Mouse (Mus musculus): ENCODE results near the gene Vmn1r235. TPM values are rescaled to one million over a fixed set of nuclear protein-coding genes. Genes with fewer than 3 reads are reported as not detected.
"Not testable (repeated sequence)": the region's sequence is repeated elsewhere in the genome, so short reads cannot be mapped to it uniquely, and the experiment has no call there.

Gene Vmn1r235
- not detected for polyA plus RNA-seq (2012; fragmentation: generic; extraction: Trizol)

GRCm38 (mm10) chr17:21256111-21256510 is at the start of gene Vmn1r235:
Gene Vmn1r235 (plus strand): TSS chr17:21256411.
- no peaks in the 10 kb centered on the region for H3K27me3 ChIP-seq (ENCODE audit: control insufficient read depth, insufficient read depth, insufficient read length)
- no peak within 1 kb of the TSS for H3K4me2 ChIP-seq (ENCODE audit: low read depth)
- no peaks in the 10 kb centered on the region for H3K36me3 ChIP-seq (ENCODE audit: control insufficient read depth, insufficient read depth)
- H3K79me2 ChIP-seq (ENCODE audit: control insufficient read depth, insufficient read depth), result no peaks in the 10 kb centered on the region
- no peak within 1 kb of the TSS for H3K4me3 ChIP-seq
- no peak for TF ChIP-seq MAX (IDR thresholded peaks at IDR 0.05; ENCODE audit: low read depth)
- no peak for TF ChIP-seq TCF12 (IDR thresholded peaks at IDR 0.05; ENCODE audit: insufficient read depth, poor library complexity, severe bottlenecking)
- TF ChIP-seq USF1 (IDR thresholded peaks at IDR 0.05; ENCODE audit: low read depth), result no peak
- no peak for TF ChIP-seq REST (IDR thresholded peaks at IDR 0.05; ENCODE audit: insufficient read depth, insufficient read length)
- no peak for TF ChIP-seq MYOD1 (IDR thresholded peaks at IDR 0.05; ENCODE audit: control insufficient read depth in 1 of 3, insufficient read length in 2 of 3, low read depth in 2 of 3)
- TF ChIP-seq MYOG (IDR thresholded peaks at IDR 0.05; ENCODE audit: control insufficient read depth in 1 of 3, insufficient read depth in 1 of 3, insufficient read length in 2 of 3, low read depth in 2 of 3), result no peak
- TF ChIP-seq CEBPB (IDR thresholded peaks at IDR 0.05; ENCODE audit: insufficient read depth, poor library complexity, severe bottlenecking), result no peak
- TF ChIP-seq POLR2AphosphoS2 (IDR thresholded peaks at IDR 0.05; ENCODE audit: insufficient read length, low read depth), result no peak
- TF ChIP-seq E2F4 (IDR thresholded peaks at IDR 0.05; ENCODE audit: insufficient read depth), result no peak
- no peak for TF ChIP-seq SRF (IDR thresholded peaks at IDR 0.05; ENCODE audit: control insufficient read depth, insufficient read length, low read depth)
- no peak for TF ChIP-seq TCF3 (IDR thresholded peaks at IDR 0.05; ENCODE audit: insufficient read length, low read depth)
- no peak for TF ChIP-seq POLR2A (IDR thresholded peaks at IDR 0.05; ENCODE audit: insufficient read length, low read depth)
- H3ac ChIP-seq (ENCODE audit: control insufficient read depth, insufficient read length), result no peak within 1 kb of the TSS

GRCm38 (mm10) chr17:21211081-21211480 is 45.1 kb upstream of the Vmn1r235 start:
- H3K4me2 ChIP-seq (ENCODE audit: low read depth); H3K79me2 ChIP-seq (ENCODE audit: control insufficient read depth, insufficient read depth); H3K4me3 ChIP-seq; H3K27me3 ChIP-seq (ENCODE audit: control insufficient read depth, insufficient read depth, insufficient read length); H3K36me3 ChIP-seq (ENCODE audit: control insufficient read depth, insufficient read depth); H3ac ChIP-seq (ENCODE audit: control insufficient read depth, insufficient read length): not testable (repeated sequence)

- H3K4me3 ChIP-seq, result no peak within 1 kb of the TSS
- H3ac ChIP-seq (ENCODE audit: control insufficient read depth, insufficient read length), result no peak within 1 kb of the TSS
- no peaks in the 10 kb centered on the region for H3K27me3 ChIP-seq (ENCODE audit: control insufficient read depth, insufficient read depth, insufficient read length)
- TF ChIP-seq TCF3 (IDR thresholded peaks at IDR 0.05; ENCODE audit: insufficient read length, low read depth), result no peak
- TF ChIP-seq POLR2A (IDR thresholded peaks at IDR 0.05; ENCODE audit: insufficient read length, low read depth), result no peak
- no peak for TF ChIP-seq POLR2AphosphoS2 (IDR thresholded peaks at IDR 0.05; ENCODE audit: insufficient read length, low read depth)
- no peak for TF ChIP-seq REST (IDR thresholded peaks at IDR 0.05; ENCODE audit: insufficient read depth, insufficient read length)
- no peak for TF ChIP-seq USF1 (IDR thresholded peaks at IDR 0.05; ENCODE audit: low read depth)
- no peak for TF ChIP-seq MAX (IDR thresholded peaks at IDR 0.05; ENCODE audit: low read depth)
- no peak for TF ChIP-seq CEBPB (IDR thresholded peaks at IDR 0.05; ENCODE audit: insufficient read depth, poor library complexity, severe bottlenecking)
- TF ChIP-seq E2F4 (IDR thresholded peaks at IDR 0.05; ENCODE audit: insufficient read depth), result no peak
- no peak for TF ChIP-seq TCF12 (IDR thresholded peaks at IDR 0.05; ENCODE audit: insufficient read depth, poor library complexity, severe bottlenecking)
- TF ChIP-seq SRF (IDR thresholded peaks at IDR 0.05; ENCODE audit: control insufficient read depth, insufficient read length, low read depth), result no peak
- no peak for TF ChIP-seq MYOG (IDR thresholded peaks at IDR 0.05; ENCODE audit: control insufficient read depth in 1 of 3, insufficient read depth in 1 of 3, insufficient read length in 2 of 3, low read depth in 2 of 3)
- TF ChIP-seq MYOD1 (IDR thresholded peaks at IDR 0.05; ENCODE audit: control insufficient read depth in 1 of 3, insufficient read length in 2 of 3, low read depth in 2 of 3), result no peak
- H3K36me3 ChIP-seq (ENCODE audit: control insufficient read depth, insufficient read depth), result no peaks in the 10 kb centered on the region
- H3K4me2 ChIP-seq (ENCODE audit: low read depth), result no peak within 1 kb of the TSS
- H3K79me2 ChIP-seq (ENCODE audit: control insufficient read depth, insufficient read depth), result no peaks in the 10 kb centered on the region
Observed at GRCm38 (mm10) chr17:21225787-21226186, 30.4 kb upstream of the Vmn1r235 start, which contains the start of gene Vmn1r234. Gene Vmn1r234 (plus strand): TSS chr17:21226087.

GRCm38 (mm10) chr17:21231654-21232053 is 24.6 kb upstream of the Vmn1r235 start:
- Histone ChIP-seq H3K4me3 (no peak overlapping the region), H3K36me3 (ENCODE audit: control insufficient read depth, insufficient read depth) (no peaks in the 10 kb centered on the region), H3K27me3 (ENCODE audit: control insufficient read depth, insufficient read depth, insufficient read length) (no peaks in the 10 kb centered on the region), H3ac (ENCODE audit: control insufficient read depth, insufficient read length) (no peak overlapping the region), H3K4me2 (ENCODE audit: low read depth) (no peak overlapping the region), H3K79me2 (ENCODE audit: control insufficient read depth, insufficient read depth) (no peaks in the 10 kb centered on the region)
- TF ChIP-seq TCF12 (IDR thresholded peaks at IDR 0.05; ENCODE audit: insufficient read depth, poor library complexity, severe bottlenecking) (no peak), E2F4 (IDR thresholded peaks at IDR 0.05; ENCODE audit: insufficient read depth) (no peak), POLR2A (IDR thresholded peaks at IDR 0.05; ENCODE audit: insufficient read length, low read depth) (no peak), USF1 (IDR thresholded peaks at IDR 0.05; ENCODE audit: low read depth) (no peak), REST (IDR thresholded peaks at IDR 0.05; ENCODE audit: insufficient read depth, insufficient read length) (no peak), SRF (IDR thresholded peaks at IDR 0.05; ENCODE audit: control insufficient read depth, insufficient read length, low read depth) (no peak), MYOD1 (IDR thresholded peaks at IDR 0.05; ENCODE audit: control insufficient read depth in 1 of 3, insufficient read length in 2 of 3, low read depth in 2 of 3) (no peak), TCF3 (IDR thresholded peaks at IDR 0.05; ENCODE audit: insufficient read length, low read depth) (no peak), MYOG (IDR thresholded peaks at IDR 0.05; ENCODE audit: control insufficient read depth in 1 of 3, insufficient read depth in 1 of 3, insufficient read length in 2 of 3, low read depth in 2 of 3) (no peak), MAX (IDR thresholded peaks at IDR 0.05; ENCODE audit: low read depth) (no peak), POLR2AphosphoS2 (IDR thresholded peaks at IDR 0.05; ENCODE audit: insufficient read length, low read depth) (no peak), CEBPB (IDR thresholded peaks at IDR 0.05; ENCODE audit: insufficient read depth, poor library complexity, severe bottlenecking) (no peak)

GRCm38 (mm10) chr17:21272103-21272502 is 15.9 kb downstream of the Vmn1r235 start:
- no peak overlapping the region for H3ac ChIP-seq (ENCODE audit: control insufficient read depth, insufficient read length)
- H3K4me2 ChIP-seq (ENCODE audit: low read depth), result no peak overlapping the region
- TF ChIP-seq MYOD1 (IDR thresholded peaks at IDR 0.05; ENCODE audit: control insufficient read depth in 1 of 3, insufficient read length in 2 of 3, low read depth in 2 of 3), result no peak
- TF ChIP-seq TCF12 (IDR thresholded peaks at IDR 0.05; ENCODE audit: insufficient read depth, poor library complexity, severe bottlenecking), result no peak
- TF ChIP-seq MYOG (IDR thresholded peaks at IDR 0.05; ENCODE audit: control insufficient read depth in 1 of 3, insufficient read depth in 1 of 3, insufficient read length in 2 of 3, low read depth in 2 of 3), result no peak
- no peak for TF ChIP-seq POLR2AphosphoS2 (IDR thresholded peaks at IDR 0.05; ENCODE audit: insufficient read length, low read depth)
- H3K79me2 ChIP-seq (ENCODE audit: control insufficient read depth, insufficient read depth), result no peaks in the 10 kb centered on the region
- H3K36me3 ChIP-seq (ENCODE audit: control insufficient read depth, insufficient read depth), result no peaks in the 10 kb centered on the region
- no peaks in the 10 kb centered on the region for H3K27me3 ChIP-seq (ENCODE audit: control insufficient read depth, insufficient read depth, insufficient read length)
- H3K4me3 ChIP-seq, result no peak overlapping the region

Data from myocyte (in vitro differentiated cells).